Mouse (Mus musculus) activated CD4-positive, CD25-positive, alpha-beta regulatory T cell (primary cell): ENCODE data around the gene Gbp10. TPM values are rescaled to one million over a fixed set of nuclear protein-coding genes. Genes with fewer than 3 reads are reported as not detected.

Source experiments
- polyA plus RNA-seq, 2 experiments: library from polyadenylated mRNA; unstranded; fragments of 100-300 nt; shearing (Covaris generic); gene quantifications; one replicate each; pipeline ENCODE4 v1.2.1; 2017

Gbp10 gene
- polyA plus RNA-seq: 100 to 1,000 TPM in 1 of 2 experiments, 10 to 100 TPM in 1; 85.7 to 108 TPM

GRCm38 (mm10) chr5:105239483-105240047 lies at the start of gene Gbp10:
TSS of gene Gbp10 (minus strand) at chr5:105239533.

Other genes starting within 250 kb of the Gbp10 start
- gene Gbp9, start 100.0 kb downstream of the Gbp10 start, polyA plus RNA-seq: 100 to 1,000 TPM; 139 to 163 TPM
- 100 to 1,000 TPM in 1 of 2 experiments, 10 to 100 TPM in 1; 65.1 to 102 TPM for gene Gbp8, start 100.0 kb downstream of the Gbp10 start, polyA plus RNA-seq
- gene Gbp4, start 99.9 kb downstream of the Gbp10 start, polyA plus RNA-seq: 100 to 1,000 TPM; 292 to 360 TPM
- gene Gm43302, start 54.2 kb upstream of the Gbp10 start, polyA plus RNA-seq: 10 to 100 TPM in 1 of 2 experiments, 1 to 10 TPM in 1; 4.3 to 14.0 TPM
- gene Gbp6, start 54.2 kb upstream of the Gbp10 start, polyA plus RNA-seq: 100 to 1,000 TPM; 203 to 340 TPM
- gene Lrrc8b, start 176.2 kb upstream of the Gbp10 start, polyA plus RNA-seq: 1 to 10 TPM; 4.5 to 8.2 TPM